Mouse (Mus musculus) CH12.LX (cell line): ENCODE measurements around the gene Gnb1l. TPM values are rescaled to one million over a fixed set of nuclear protein-coding genes. Genes with fewer than 3 reads are reported as not detected.

Experiments
- DNase-seq: peaks from one replicate; pipeline ENCODE4 v3.0.0-alpha.2; 2013; ENCODE audit errors: extremely low read depth
- H3K27ac ChIP-seq: 2 replicates; pipeline ENCODE4 v1.5.1; 2012; ENCODE audit warnings: low read depth, mild to moderate bottlenecking, control low read depth, moderate library complexity; ENCODE audit not compliant: insufficient read depth
- H3K27me3 ChIP-seq: replicated peaks from 2 replicates; pipeline ENCODE3; 2012; ENCODE audit warnings: inconsistent platforms
- H3K36me3 ChIP-seq, 2 experiments: replicated peaks in 1 of 2; 2 replicates each; pipeline versions ENCODE3 to v1.6.1; 2012; ENCODE audit warnings: inconsistent platforms in 1 of 2, low read length in 1 of 2, mild to moderate bottlenecking in 1 of 2, mixed read lengths in 1 of 2, moderate library complexity in 1 of 2; ENCODE audit not compliant: control insufficient read depth in 1 of 2, insufficient read depth in 1 of 2
- H3K4me1 ChIP-seq, 2 experiments: 2 replicates each; pipeline ENCODE4 v1.6.1; 2012; ENCODE audit warnings: inconsistent platforms in 1 of 2, moderate library complexity in 1 of 2; ENCODE audit not compliant: insufficient read depth in 2 of 2, control insufficient read depth in 1 of 2
- H3K4me2 ChIP-seq: 2 replicates; pipeline ENCODE4 v1.6.1; 2012; ENCODE audit warnings: low read depth, mild to moderate bottlenecking, control low read depth; ENCODE audit not compliant: poor library complexity, insufficient read depth, severe bottlenecking
- H3K4me3 ChIP-seq, 3 experiments: fragments of 150-350 bp in 1 of 3; sonication (generic) in 1 of 3; replicated peaks in 1 of 3; 2 replicates each; pipeline versions ENCODE3 to v1.5.1; 2011 to 2012; ENCODE audit warnings: low read depth in 2 of 3, low read length in 2 of 3, mild to moderate bottlenecking in 2 of 3, moderate library complexity in 2 of 3, control low read depth in 1 of 3, improper control_type of control experiment in 1 of 3, inconsistent platforms in 1 of 3, mixed read lengths in 1 of 3; ENCODE audit not compliant: poor library complexity in 1 of 3
- H3K79me2 ChIP-seq: replicated peaks from 2 replicates; pipeline ENCODE4 v1.6.1; 2012; ENCODE audit warnings: mild to moderate bottlenecking, moderate library complexity; ENCODE audit not compliant: control insufficient read depth, poor library complexity, insufficient read depth, severe bottlenecking; ENCODE audit errors: extremely low read depth
- H3K9ac ChIP-seq: 2 replicates; pipeline ENCODE4 v1.6.1; 2012; ENCODE audit warnings: low read depth, mild to moderate bottlenecking, control low read depth, moderate library complexity; ENCODE audit not compliant: insufficient read depth
- H3K9me3 ChIP-seq: replicated peaks from 2 replicates; pipeline ENCODE3; 2012; ENCODE audit warnings: low read length, inconsistent platforms, mixed read lengths
- CHD1 ChIP-seq: IDR thresholded peaks from 2 replicates; pipeline ENCODE4 v1.6.1; 2012; ENCODE audit warnings: low read depth, low read length, improper control_type of control experiment, inconsistent platforms
- CTCF ChIP-seq, 2 experiments: IDR thresholded peaks in 1 of 2; conservative IDR thresholded peaks in 1 of 2; 2 replicates each; pipeline ENCODE4 v1.5.1; 2011 to 2012; ENCODE audit warnings: low read depth in 2 of 2, low read length in 2 of 2, improper control_type of control experiment in 1 of 2, inconsistent platforms in 1 of 2, mild to moderate bottlenecking in 1 of 2, moderate library complexity in 1 of 2
- E2F4 ChIP-seq: IDR thresholded peaks from 2 replicates; pipeline ENCODE4 v1.6.1; 2011; ENCODE audit warnings: low read depth, low read length, improper control_type of control experiment; ENCODE audit not compliant: insufficient replicate concordance
- ELF1 ChIP-seq: IDR thresholded peaks from 2 replicates; pipeline ENCODE4 v1.6.1; 2014; ENCODE audit warnings: low read depth, mild to moderate bottlenecking, inconsistent platforms, low read length, improper control_type of control experiment
- EP300 ChIP-seq: IDR thresholded peaks from 2 replicates; pipeline ENCODE4 v1.6.1; 2011; ENCODE audit warnings: low read length, improper control_type of control experiment
- HCFC1 ChIP-seq: IDR thresholded peaks from 2 replicates; pipeline ENCODE4 v1.6.1; 2012; ENCODE audit warnings: low read depth, mild to moderate bottlenecking, inconsistent platforms, low read length, improper control_type of control experiment
- IRF4 ChIP-seq: IDR thresholded peaks from 2 replicates; pipeline ENCODE4 v1.6.1; 2014; ENCODE audit warnings: low read depth, mild to moderate bottlenecking, inconsistent platforms, low read length, improper control_type of control experiment
- JUN ChIP-seq: IDR thresholded peaks from 2 replicates; pipeline ENCODE4 v1.6.1; 2011; ENCODE audit warnings: low read depth, mild to moderate bottlenecking, low read length, improper control_type of control experiment, moderate library complexity; ENCODE audit not compliant: insufficient read depth
- JUND ChIP-seq: conservative IDR thresholded peaks from 2 replicates; pipeline ENCODE4 v1.6.1; 2011; ENCODE audit warnings: low read depth, low read length, improper control_type of control experiment
- KAT2A ChIP-seq: IDR thresholded peaks from 2 replicates; pipeline ENCODE4 v1.6.1; 2012; ENCODE audit warnings: low read length, improper control_type of control experiment, inconsistent platforms; ENCODE audit not compliant: insufficient replicate concordance
- MAFK ChIP-seq: IDR thresholded peaks from 2 replicates; pipeline ENCODE4 v1.6.1; 2011; ENCODE audit warnings: low read length, improper control_type of control experiment; ENCODE audit not compliant: insufficient replicate concordance
- MAZ ChIP-seq: IDR thresholded peaks from 2 replicates; pipeline ENCODE4 v1.6.1; 2012; ENCODE audit warnings: low read depth, mild to moderate bottlenecking, inconsistent platforms, low read length, improper control_type of control experiment, moderate library complexity
- MYC ChIP-seq: IDR thresholded peaks from 2 replicates; pipeline ENCODE4 v1.6.1; 2011; ENCODE audit warnings: low read depth, mild to moderate bottlenecking, improper control_type of control experiment, low read length
- NELFE ChIP-seq: IDR thresholded peaks from 2 replicates; pipeline ENCODE4 v1.6.1; 2011; ENCODE audit warnings: low read depth, low read length, improper control_type of control experiment
- NRF1 ChIP-seq: IDR thresholded peaks from 2 replicates; pipeline ENCODE4 v1.6.1; 2014; ENCODE audit warnings: low read depth, mild to moderate bottlenecking, inconsistent platforms, low read length, improper control_type of control experiment, moderate library complexity
- PAX5 ChIP-seq: IDR thresholded peaks from 2 replicates; pipeline ENCODE4 v1.6.1; 2012; ENCODE audit warnings: low read length, inconsistent platforms, mixed read lengths
- POLR2A ChIP-seq: IDR thresholded peaks from 2 replicates; pipeline ENCODE4 v1.6.1; 2011; ENCODE audit warnings: low read depth, mild to moderate bottlenecking, improper control_type of control experiment, low read length
- RAD21 ChIP-seq: IDR thresholded peaks from 2 replicates; pipeline ENCODE4 v1.6.1; 2011; ENCODE audit warnings: low read depth, mild to moderate bottlenecking, low read length, improper control_type of control experiment, moderate library complexity
- SMC3 ChIP-seq: IDR thresholded peaks from 2 replicates; pipeline ENCODE4 v1.6.1; 2011; ENCODE audit warnings: low read depth, low read length, improper control_type of control experiment
- TBP ChIP-seq: conservative IDR thresholded peaks from 2 replicates; pipeline ENCODE4 v1.6.1; 2011; ENCODE audit warnings: low read depth, low read length, improper control_type of control experiment
- UBTF ChIP-seq: IDR thresholded peaks from 2 replicates; pipeline ENCODE4 v1.6.1; 2012; ENCODE audit warnings: low read depth, mild to moderate bottlenecking, inconsistent platforms, low read length, improper control_type of control experiment, moderate library complexity
- ZC3H11A ChIP-seq: IDR thresholded peaks from 2 replicates; pipeline ENCODE4 v1.6.1; 2012; ENCODE audit warnings: low read depth, mild to moderate bottlenecking, inconsistent platforms, low read length, improper control_type of control experiment
- ZKSCAN1 ChIP-seq: IDR thresholded peaks from 2 replicates; pipeline ENCODE4 v1.6.1; 2012; ENCODE audit warnings: low read depth, inconsistent platforms, low read length, improper control_type of control experiment, borderline replicate concordance
- ZMIZ1 ChIP-seq: IDR thresholded peaks from 2 replicates; pipeline ENCODE4 v1.6.1; 2012; ENCODE audit warnings: low read depth, mild to moderate bottlenecking, inconsistent platforms, low read length, improper control_type of control experiment
- ZNF384 ChIP-seq: IDR thresholded peaks from 2 replicates; pipeline ENCODE4 v1.6.1; 2012; ENCODE audit warnings: low read depth, low read length, improper control_type of control experiment, inconsistent platforms
- dilution Hi-C: fragments of 300-500 bp; cut with MboI; formaldehyde crosslinking; loops from 2 replicates; pipeline ENCODE4 v1.14.3; 2020; ENCODE audit warnings: low sequenced_read_pairs; ENCODE audit not compliant: extremely low pct_unique_long_range_greater_than_20kb, extremely low pct_ligation_motif_present
- in situ Hi-C: fragments of 300-500 bp; cut with MboI; formaldehyde crosslinking; loops from 3 replicates; pipeline ENCODE4 v1.14.3; 2019; ENCODE audit warnings: low sequenced_read_pairs, low pct_ligation_motif_present, low pct_unique_long_range_greater_than_20kb, mixed read lengths
- polyA plus RNA-seq: library from polyadenylated mRNA; unstranded; fragments of >175 nt; gene quantifications from 2 replicates; pipeline ENCODE4 v1.2.1, GENCODE M21; 2012; ENCODE audit warnings: low read depth; ENCODE audit not compliant: insufficient read length
- total RNA-seq, 2 experiments: library from RNA; depleted of rRNA; stranded (reverse); fragments of 300-350 nt in 1 of 2; fragments of >200 nt in 1 of 2; gene quantifications; 2 replicates each; pipeline ENCODE4 v1.2.3; 2012 to 2014

The Gnb1l gene
- total and polyA plus RNA-seq, 3 experiments, result 15.9 to 25.5 (median 21.5) TPM

GRCm38 (mm10) chr16:18589804-18590790 lies 91.6 kb downstream of the Gnb1l start, which contains the start of gene Tbx1:
Gene Tbx1 (minus strand): TSS chr16:18590671.
- peaks cover 47% of the 10 kb centered on the region for H3K27me3 ChIP-seq
- in situ Hi-C loops, result no loop called here
- dilution Hi-C loops, result no loop called here
- peak within 1 kb of the TSS; percentile 44 to 56 (median 48) for H3K4me3 ChIP-seq
- peaks cover 4 to 7% of the 10 kb centered on the region in 2 experiments; a peak in 2 of 4 replicates for H3K4me1 ChIP-seq
- H3K9ac ChIP-seq, result no peak within 1 kb of the TSS
- TF ChIP-seq ELF1, result peak; percentile 63; the same call in 1 of the 2 replicates
- TF ChIP-seq ZC3H11A, result no peak
- TF ChIP-seq MAFK, result no peak
- TF ChIP-seq ZNF384, result no peak
- no peak for TF ChIP-seq MYC
- TF ChIP-seq ZMIZ1, result no peak
- peak; percentile 9 for TF ChIP-seq RAD21
- no peak for TF ChIP-seq JUND
- peak; percentile 36 for TF ChIP-seq SMC3
- no peak for TF ChIP-seq IRF4
- no peak for TF ChIP-seq JUN
- 0 out of 2 replicates have a peak, but pooled peaks have one; percentile 12 for TF ChIP-seq HCFC1
- TF ChIP-seq POLR2A, result no peak
- TF ChIP-seq UBTF, result peak; percentile 95
- TF ChIP-seq ZKSCAN1, result no peak
- peak; percentile 71; the same call in 1 of the 2 replicates for TF ChIP-seq TBP
- TF ChIP-seq KAT2A, result no peak
- 0 out of 2 replicates have a peak, but pooled peaks have one; percentile 19 for TF ChIP-seq EP300
- TF ChIP-seq CTCF (conservative IDR thresholded peaks at IDR 0.05 in 1 of 2, IDR thresholded peaks at IDR 0.05 in 1 of 2; ENCODE audit: low read depth in 2 of 2, low read length in 2 of 2), result peak in 1 of 2 experiments; percentile 69; a peak in 2 of 4 replicates
- no peak for TF ChIP-seq E2F4
- TF ChIP-seq MAZ, result no peak
- TF ChIP-seq CHD1, result no peak
- no peak for TF ChIP-seq NELFE
- no peak for TF ChIP-seq PAX5
- no peak for TF ChIP-seq NRF1
- H3K36me3 ChIP-seq, result no peaks in the 10 kb centered on the region
- no peak within 1 kb of the TSS for H3K27ac ChIP-seq
- H3K4me2 ChIP-seq, result peak within 1 kb of the TSS; percentile 68
- peak; percentile 34 for DNase-seq
- H3K79me2 ChIP-seq, result no peaks in the 10 kb centered on the region
- H3K9me3 ChIP-seq, result peaks cover 30% of the 10 kb centered on the region
